Mouse (Mus musculus) urinary bladder, postnatal 0 days (tissue): Measurements from ENCODE around the gene Kctd5. TPM values are rescaled to one million over a fixed set of nuclear protein-coding genes. Genes with fewer than 3 reads are reported as not detected.

Experiments
- microRNA-seq: library from miRNA; unstranded; fragments of <30 nt; microRNA quantifications from one replicate; pipeline ENCODE4, GENCODE M21; 2016
- polyA plus RNA-seq: library from polyadenylated mRNA; unstranded; fragments of >200 nt; fragmentation: Nextera tagmentation; extraction: Ambion mirVana; gene quantifications from 2 replicates; pipeline ENCODE4 v1.2.1, GENCODE M21; 2015

The Kctd5 gene
- polyA plus RNA-seq = 47.7 and 61.0 TPM in 2 replicates

GRCm38 (mm10) chr17:24072919-24073696, at the start of gene Kctd5:
Gene Kctd5 (minus strand): TSS chr17:24073485.

GRCm38 (mm10) chr17:24037844-24038243, 35.4 kb downstream of the Kctd5 start, which contains the start of gene Prss27:
Gene Prss27 (plus strand): TSS chr17:24038144.

GRCm38 (mm10) chr17:23997901-23998300, 75.4 kb downstream of the Kctd5 start, which contains the start of gene Prss22:
Gene Prss22 (minus strand): TSS chr17:23998100.

Small RNA genes within 50 kb of the gene (microRNA-seq; reads per million reads assigned to microRNA genes)
- not detected for gene Gm27700

Other genes starting within 250 kb of the Kctd5 start
- 1,134 TPM in 2 replicates for gene Elob, start 244.3 kb downstream of the Kctd5 start, polyA plus RNA-seq
- gene Prss33, start 237.4 kb downstream of the Kctd5 start, polyA plus RNA-seq = not detected in 2 replicates
- 1.1 and 1.5 TPM in 2 replicates for gene Prss32, start 229.6 kb downstream of the Kctd5 start, polyA plus RNA-seq
- gene Prss41, start 229.3 kb downstream of the Kctd5 start, polyA plus RNA-seq = 0.12 TPM in 1 of 2 replicates, not detected in the other
- gene Prss21, start 205.4 kb downstream of the Kctd5 start, polyA plus RNA-seq = not detected in 2 replicates
- gene Dcpp1, start 192.6 kb downstream of the Kctd5 start, polyA plus RNA-seq = not detected in 2 replicates
- not detected in 2 replicates for gene Dcpp2, start 192.6 kb downstream of the Kctd5 start, polyA plus RNA-seq
- not detected in 2 replicates for gene Dcpp3, start 156.0 kb downstream of the Kctd5 start, polyA plus RNA-seq
- not detected in 2 replicates for gene Sbp, start 131.8 kb downstream of the Kctd5 start, polyA plus RNA-seq
- not detected in 2 replicates for gene Sbpl, start 118.2 kb downstream of the Kctd5 start, polyA plus RNA-seq
- 0.11 TPM in 1 of 2 replicates, not detected in the other for gene Prss30, start 92.9 kb downstream of the Kctd5 start, polyA plus RNA-seq
- gene Prss22, start 75.4 kb downstream of the Kctd5 start, polyA plus RNA-seq = 14.5 and 15.4 TPM in 2 replicates
- 22.4 and 23.8 TPM in 2 replicates for gene Prss27, start 35.3 kb downstream of the Kctd5 start, polyA plus RNA-seq
- 31.2 and 35.3 TPM in 2 replicates for gene Pdpk1, start 77.4 kb upstream of the Kctd5 start, polyA plus RNA-seq
- 24.9 and 27.2 TPM in 2 replicates for gene Amdhd2, start 90.3 kb upstream of the Kctd5 start, polyA plus RNA-seq
- gene Atp6v0c, start 96.2 kb upstream of the Kctd5 start, polyA plus RNA-seq = 502 and 568 TPM in 2 replicates
- 1.7 and 1.9 TPM in 2 replicates for gene Tbc1d24, start 132.1 kb upstream of the Kctd5 start, polyA plus RNA-seq
- 1.6 TPM in 2 replicates for gene Ntn3, start 136.0 kb upstream of the Kctd5 start, polyA plus RNA-seq
- 3.6 TPM in 2 replicates for gene Tedc2, start 147.4 kb upstream of the Kctd5 start, polyA plus RNA-seq
- gene Ccnf, start 178.0 kb upstream of the Kctd5 start, polyA plus RNA-seq = 6.9 and 11.9 TPM in 2 replicates